Mouse (Mus musculus) CH12.LX (cell line): ENCODE measurements around the gene Upf3b. TPM values are rescaled to one million over a fixed set of nuclear protein-coding genes. Genes with fewer than 3 reads are reported as not detected.
A peak's percentile ranks its signal among the peaks of the same experiment; 100 is the strongest.
"Not testable (repeated sequence)": the region's sequence is repeated elsewhere in the genome, so short reads cannot be mapped to it uniquely, and the experiment has no call there.

Experiments used
- DNase-seq: peaks from one replicate; pipeline ENCODE4 v3.0.0-alpha.2; 2013; ENCODE audit errors: extremely low read depth
- H3K27ac ChIP-seq: 2 replicates; pipeline ENCODE4 v1.5.1; 2012; ENCODE audit warnings: low read depth, mild to moderate bottlenecking, control low read depth, moderate library complexity; ENCODE audit not compliant: insufficient read depth
- H3K27me3 ChIP-seq: replicated peaks from 2 replicates; pipeline ENCODE3; 2012; ENCODE audit warnings: inconsistent platforms
- H3K36me3 ChIP-seq, 2 experiments: replicated peaks in 1 of 2; 2 replicates each; pipeline versions ENCODE3 to v1.6.1; 2012; ENCODE audit warnings: inconsistent platforms in 1 of 2, low read length in 1 of 2, mild to moderate bottlenecking in 1 of 2, mixed read lengths in 1 of 2, moderate library complexity in 1 of 2; ENCODE audit not compliant: control insufficient read depth in 1 of 2, insufficient read depth in 1 of 2
- H3K4me1 ChIP-seq, 2 experiments: 2 replicates each; pipeline ENCODE4 v1.6.1; 2012; ENCODE audit warnings: inconsistent platforms in 1 of 2, moderate library complexity in 1 of 2; ENCODE audit not compliant: insufficient read depth in 2 of 2, control insufficient read depth in 1 of 2
- H3K4me2 ChIP-seq: 2 replicates; pipeline ENCODE4 v1.6.1; 2012; ENCODE audit warnings: low read depth, mild to moderate bottlenecking, control low read depth; ENCODE audit not compliant: poor library complexity, insufficient read depth, severe bottlenecking
- H3K4me3 ChIP-seq, 3 experiments: fragments of 150-350 bp in 1 of 3; sonication (generic) in 1 of 3; replicated peaks in 1 of 3; 2 replicates each; pipeline versions ENCODE3 to v1.5.1; 2011 to 2012; ENCODE audit warnings: low read depth in 2 of 3, low read length in 2 of 3, mild to moderate bottlenecking in 2 of 3, moderate library complexity in 2 of 3, control low read depth in 1 of 3, improper control_type of control experiment in 1 of 3, inconsistent platforms in 1 of 3, mixed read lengths in 1 of 3; ENCODE audit not compliant: poor library complexity in 1 of 3
- H3K79me2 ChIP-seq: replicated peaks from 2 replicates; pipeline ENCODE4 v1.6.1; 2012; ENCODE audit warnings: mild to moderate bottlenecking, moderate library complexity; ENCODE audit not compliant: control insufficient read depth, poor library complexity, insufficient read depth, severe bottlenecking; ENCODE audit errors: extremely low read depth
- H3K9ac ChIP-seq: 2 replicates; pipeline ENCODE4 v1.6.1; 2012; ENCODE audit warnings: low read depth, mild to moderate bottlenecking, control low read depth, moderate library complexity; ENCODE audit not compliant: insufficient read depth
- H3K9me3 ChIP-seq: replicated peaks from 2 replicates; pipeline ENCODE3; 2012; ENCODE audit warnings: low read length, inconsistent platforms, mixed read lengths
- CTCF ChIP-seq, 2 experiments: IDR thresholded peaks in 1 of 2; conservative IDR thresholded peaks in 1 of 2; 2 replicates each; pipeline ENCODE4 v1.5.1; 2011 to 2012; ENCODE audit warnings: low read depth in 2 of 2, low read length in 2 of 2, improper control_type of control experiment in 1 of 2, inconsistent platforms in 1 of 2, mild to moderate bottlenecking in 1 of 2, moderate library complexity in 1 of 2
- E2F4 ChIP-seq: IDR thresholded peaks from 2 replicates; pipeline ENCODE4 v1.6.1; 2011; ENCODE audit warnings: low read depth, low read length, improper control_type of control experiment; ENCODE audit not compliant: insufficient replicate concordance
- ELF1 ChIP-seq: IDR thresholded peaks from 2 replicates; pipeline ENCODE4 v1.6.1; 2014; ENCODE audit warnings: low read depth, mild to moderate bottlenecking, inconsistent platforms, low read length, improper control_type of control experiment
- HCFC1 ChIP-seq: IDR thresholded peaks from 2 replicates; pipeline ENCODE4 v1.6.1; 2012; ENCODE audit warnings: low read depth, mild to moderate bottlenecking, inconsistent platforms, low read length, improper control_type of control experiment
- IRF4 ChIP-seq: IDR thresholded peaks from 2 replicates; pipeline ENCODE4 v1.6.1; 2014; ENCODE audit warnings: low read depth, mild to moderate bottlenecking, inconsistent platforms, low read length, improper control_type of control experiment
- MAFK ChIP-seq: IDR thresholded peaks from 2 replicates; pipeline ENCODE4 v1.6.1; 2011; ENCODE audit warnings: low read length, improper control_type of control experiment; ENCODE audit not compliant: insufficient replicate concordance
- MYC ChIP-seq: IDR thresholded peaks from 2 replicates; pipeline ENCODE4 v1.6.1; 2011; ENCODE audit warnings: low read depth, mild to moderate bottlenecking, improper control_type of control experiment, low read length
- RAD21 ChIP-seq: IDR thresholded peaks from 2 replicates; pipeline ENCODE4 v1.6.1; 2011; ENCODE audit warnings: low read depth, mild to moderate bottlenecking, low read length, improper control_type of control experiment, moderate library complexity
- RCOR1 ChIP-seq: conservative IDR thresholded peaks from 2 replicates; pipeline ENCODE4 v1.6.1; 2012; ENCODE audit warnings: low read depth, mild to moderate bottlenecking, inconsistent platforms, low read length, improper control_type of control experiment
- SIN3A ChIP-seq: IDR thresholded peaks from 2 replicates; pipeline ENCODE4 v1.6.1; 2012; ENCODE audit warnings: low read length, improper control_type of control experiment, inconsistent platforms
- SMC3 ChIP-seq: IDR thresholded peaks from 2 replicates; pipeline ENCODE4 v1.6.1; 2011; ENCODE audit warnings: low read depth, low read length, improper control_type of control experiment
- UBTF ChIP-seq: IDR thresholded peaks from 2 replicates; pipeline ENCODE4 v1.6.1; 2012; ENCODE audit warnings: low read depth, mild to moderate bottlenecking, inconsistent platforms, low read length, improper control_type of control experiment, moderate library complexity
- USF2 ChIP-seq: conservative IDR thresholded peaks from 2 replicates; pipeline ENCODE4 v1.6.1; 2011; ENCODE audit warnings: low read depth, low read length, improper control_type of control experiment
- ZNF384 ChIP-seq: IDR thresholded peaks from 2 replicates; pipeline ENCODE4 v1.6.1; 2012; ENCODE audit warnings: low read depth, low read length, improper control_type of control experiment, inconsistent platforms
- dilution Hi-C: fragments of 300-500 bp; cut with MboI; formaldehyde crosslinking; loops from 2 replicates; pipeline ENCODE4 v1.14.3; 2020; ENCODE audit warnings: low sequenced_read_pairs; ENCODE audit not compliant: extremely low pct_unique_long_range_greater_than_20kb, extremely low pct_ligation_motif_present
- in situ Hi-C: fragments of 300-500 bp; cut with MboI; formaldehyde crosslinking; loops from 3 replicates; pipeline ENCODE4 v1.14.3; 2019; ENCODE audit warnings: low sequenced_read_pairs, low pct_ligation_motif_present, low pct_unique_long_range_greater_than_20kb, mixed read lengths
- polyA plus RNA-seq: library from polyadenylated mRNA; unstranded; fragments of >175 nt; gene quantifications from 2 replicates; pipeline ENCODE4 v1.2.1, GENCODE M21; 2012; ENCODE audit warnings: low read depth; ENCODE audit not compliant: insufficient read length
- total RNA-seq, 2 experiments: library from RNA; depleted of rRNA; stranded (reverse); fragments of 300-350 nt in 1 of 2; fragments of >200 nt in 1 of 2; gene quantifications; 2 replicates each; pipeline ENCODE4 v1.2.3; 2012 to 2014

The Upf3b gene
- total and polyA plus RNA-seq, 3 experiments: 13.4 to 57.7 (median 14.2) TPM

- dilution Hi-C loops (no loop called here), in situ Hi-C loops (no loop called here)
- DNase-seq: peak; percentile 3
- Histone ChIP-seq H3K79me2 (no peaks in the 10 kb centered on the region), H3K4me2 (no peak overlapping the region), H3K4me1 (no peaks in the 10 kb centered on the region), H3K27ac (no peak overlapping the region), H3K27me3 (no peaks in the 10 kb centered on the region), H3K4me3 (no peak overlapping the region), H3K36me3 (peaks cover 13 to 37% of the 10 kb centered on the region in 2 experiments), H3K9ac (no peak overlapping the region), H3K9me3 (no peaks in the 10 kb centered on the region)
- no peak for TF ChIP-seq ZNF384
- peak; percentile 4; the same call in 1 of the 2 replicates for TF ChIP-seq SMC3
- no peak for TF ChIP-seq UBTF
- TF ChIP-seq RCOR1: no peak
- TF ChIP-seq CTCF (conservative IDR thresholded peaks at IDR 0.05 in 1 of 2, IDR thresholded peaks at IDR 0.05 in 1 of 2; ENCODE audit: low read depth in 2 of 2, low read length in 2 of 2): peak; percentile 30 to 44; a peak in 2 of 4 replicates
- TF ChIP-seq E2F4: no peak
- peak; percentile 28 for TF ChIP-seq RAD21
- TF ChIP-seq IRF4: no peak
- no peak for TF ChIP-seq USF2
- no peak for TF ChIP-seq SIN3A
These were observed 47.7 kb upstream of the Upf3b start for GRCm38 (mm10) chrX:37157839-37158238.

- Histone ChIP-seq H3K27me3 (no peaks in the 10 kb centered on the region), H3K4me1 (no peaks in the 10 kb centered on the region), H3K4me3 (no peak overlapping the region), H3K9me3 (no peaks in the 10 kb centered on the region), H3K36me3 (peaks cover 22 to 45% of the 10 kb centered on the region in 2 experiments), H3K27ac (no peak overlapping the region), H3K9ac (no peak overlapping the region), H3K4me2 (no peak overlapping the region), H3K79me2 (no peaks in the 10 kb centered on the region)
- peak; percentile 49 for TF ChIP-seq SMC3
- TF ChIP-seq MYC: 0 out of 2 replicates have a peak, but pooled peaks have one; percentile 35
- TF ChIP-seq HCFC1: no peak
- TF ChIP-seq RAD21: peak; percentile 53
- TF ChIP-seq CTCF (conservative IDR thresholded peaks at IDR 0.05 in 1 of 2, IDR thresholded peaks at IDR 0.05 in 1 of 2; ENCODE audit: low read depth in 2 of 2, low read length in 2 of 2): peak in 1 of 2 experiments; percentile 62; a peak in 2 of 4 replicates
- peak; percentile 88 for TF ChIP-seq MAFK
- no peak for TF ChIP-seq ELF1
- DNase-seq: peak; percentile 57
- in situ Hi-C loops: no loop called here
- dilution Hi-C loops: no loop called here
These were observed 34.8 kb upstream of the Upf3b start for GRCm38 (mm10) chrX:37144954-37145353.

GRCm38 (mm10) chrX:37144498-37144897 is 34.4 kb upstream of the Upf3b start:
- H3K27me3 ChIP-seq, H3K4me3 ChIP-seq, H3K9ac ChIP-seq, dilution Hi-C loops, DNase-seq, H3K27ac ChIP-seq, in situ Hi-C loops, H3K4me2 ChIP-seq, H3K79me2 ChIP-seq, H3K9me3 ChIP-seq, H3K4me1 ChIP-seq: not testable (repeated sequence)
- peaks cover 22 to 45% of the 10 kb centered on the region in 2 experiments for H3K36me3 ChIP-seq
